Mouse (Mus musculus): ENCODE results near the gene Hcn4. TPM values are rescaled to one million over a fixed set of nuclear protein-coding genes. Genes with fewer than 3 reads are reported as not detected.
A peak's percentile ranks its signal among the peaks of the same experiment; 100 is the strongest.

Gene Hcn4
- polyA plus RNA-seq, 1 experiment from 2014 or later, result 0.15 TPM

DNA sequence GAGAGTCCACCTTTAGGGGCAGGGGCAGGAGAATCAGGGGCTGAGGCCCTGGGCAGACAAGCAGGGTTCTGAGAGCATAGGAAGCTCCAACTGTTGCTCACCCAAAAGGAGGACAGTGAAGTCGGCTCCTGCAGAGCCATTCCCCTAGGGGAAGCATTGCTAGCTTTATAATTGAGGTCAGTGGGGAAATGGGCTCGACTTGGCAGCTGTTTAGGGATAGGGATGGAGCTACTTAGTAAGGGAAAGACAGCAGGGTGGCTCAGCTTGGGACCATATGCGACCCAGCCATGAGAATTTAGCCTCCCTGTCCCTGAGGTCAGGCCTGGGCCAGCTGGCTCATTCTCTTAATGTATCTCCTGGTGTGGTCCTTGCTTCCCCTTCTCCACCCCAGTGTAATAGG, 31.7 kb downstream of the Hcn4 start:
- peaks cover 10% of the 10 kb centered on the region for H3K4me1 ChIP-seq

GRCm38 (mm10) chr9:58859080-58859635, 35.9 kb downstream of the Hcn4 start:
- Histone ChIP-seq H3K9ac (no peak overlapping the region), H3K27me3 (peaks cover 14% of the 10 kb centered on the region; the same call in 1 of the 2 replicates), H3K9me3 (no peaks in the 10 kb centered on the region), H3K4me2 (peak overlapping the region; percentile 46), H3K36me3 (no peaks in the 10 kb centered on the region), H3K4me1 (peaks cover 12% of the 10 kb centered on the region), H3K27ac (no peak overlapping the region), H3K4me3 (peak overlapping the region; percentile 22)
- no peak for ATAC-seq (ENCODE audit: insufficient number of reproducible peaks, low FRiP score, low TSS enrichment, low read depth)
- WGBS, result 26% methylated on average over 30 of the region's 30 CpGs

More for the DNA sequence above, 31.7 kb downstream of the Hcn4 start:
- 29% methylated on average over 3 of the region's 3 CpGs for WGBS
- Histone ChIP-seq H3K36me3 (no peaks in the 10 kb centered on the region), H3K9ac (no peak overlapping the region), H3K27ac (no peak overlapping the region), H3K4me3 (no peak overlapping the region), H3K4me2 (no peak overlapping the region), H3K9me3 (no peaks in the 10 kb centered on the region), H3K27me3 (peaks cover 14% of the 10 kb centered on the region; the same call in 1 of the 2 replicates)
- no peak for ATAC-seq (ENCODE audit: insufficient number of reproducible peaks, low FRiP score, low TSS enrichment, low read depth)

- 41% methylated on average over 7 of the region's 7 CpGs for WGBS
- Histone ChIP-seq H3K9ac (no peak overlapping the region), H3K4me2 (no peak overlapping the region), H3K36me3 (no peaks in the 10 kb centered on the region), H3K27me3 (peaks cover 7% of the 10 kb centered on the region; the same call in 1 of the 2 replicates), H3K27ac (no peak overlapping the region), H3K4me3 (no peak overlapping the region), H3K9me3 (no peaks in the 10 kb centered on the region), H3K4me1 (peaks cover 12% of the 10 kb centered on the region)
- ATAC-seq (ENCODE audit: insufficient number of reproducible peaks, low FRiP score, low TSS enrichment, low read depth), result no peak
Observed at GRCm38 (mm10) chr9:58863826-58864225, 40.6 kb downstream of the Hcn4 start.

DNA sequence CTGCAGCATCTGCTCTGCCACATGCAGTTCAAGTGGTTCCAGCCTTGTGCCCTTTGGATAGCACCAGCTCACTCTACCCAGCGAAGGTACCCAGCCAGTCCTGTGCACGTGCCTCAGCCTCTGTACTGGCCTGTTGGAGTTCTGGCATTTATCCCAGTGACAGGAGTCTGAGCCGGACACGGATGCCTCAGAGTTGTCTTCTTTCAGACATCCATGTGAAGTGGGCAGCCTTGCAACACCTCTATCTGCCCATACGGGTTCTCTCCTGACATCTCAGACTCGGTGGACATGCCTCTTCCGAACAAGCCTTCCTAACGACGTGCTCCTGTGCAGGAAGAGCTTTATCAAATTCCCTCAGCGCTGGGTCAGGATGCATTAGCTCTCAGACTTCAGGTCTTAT, 47.9 kb downstream of the Hcn4 start:
- no peak for ATAC-seq (ENCODE audit: insufficient number of reproducible peaks, low FRiP score, low TSS enrichment, low read depth)
- peaks cover 20% of the 10 kb centered on the region for H3K36me3 ChIP-seq
- H3K9me3 ChIP-seq, result no peaks in the 10 kb centered on the region
- WGBS, result 85% methylated on average over 10 of the region's 10 CpGs
- H3K4me1 ChIP-seq, result no peaks in the 10 kb centered on the region
- H3K9ac ChIP-seq, result no peak overlapping the region
- no peaks in the 10 kb centered on the region for H3K27me3 ChIP-seq
- no peak overlapping the region for H3K4me2 ChIP-seq
- H3K27ac ChIP-seq, result no peak overlapping the region
- no peak overlapping the region for H3K4me3 ChIP-seq

- H3K4me2 ChIP-seq, result no peak overlapping the region
- H3K36me3 ChIP-seq, result peaks cover 38% of the 10 kb centered on the region
- H3K4me1 ChIP-seq, result no peaks in the 10 kb centered on the region
- no peaks in the 10 kb centered on the region for H3K9me3 ChIP-seq
- H3K27me3 ChIP-seq, result no peaks in the 10 kb centered on the region
- no peak overlapping the region for H3K9ac ChIP-seq
- H3K4me3 ChIP-seq, result no peak overlapping the region
- WGBS, result 36% methylated on average over 10 of the region's 10 CpGs
- ATAC-seq (ENCODE audit: insufficient number of reproducible peaks, low FRiP score, low TSS enrichment, low read depth), result no peak
- no peak overlapping the region for H3K27ac ChIP-seq
Observed at GRCm38 (mm10) chr9:58873541-58874324, 50.5 kb downstream of the Hcn4 start.

- no peak for ATAC-seq (ENCODE audit: insufficient number of reproducible peaks, low FRiP score, low TSS enrichment, low read depth)
- Histone ChIP-seq H3K36me3 (peaks cover 42% of the 10 kb centered on the region), H3K27me3 (no peaks in the 10 kb centered on the region), H3K4me2 (no peak overlapping the region), H3K27ac (no peak overlapping the region), H3K4me3 (no peak overlapping the region), H3K4me1 (no peaks in the 10 kb centered on the region), H3K9me3 (no peaks in the 10 kb centered on the region), H3K9ac (no peak overlapping the region)
- 77% methylated on average over 4 of the region's 4 CpGs for WGBS
Observed at GRCm38 (mm10) chr9:58874354-58874753, 51.1 kb downstream of the Hcn4 start.

DNA sequence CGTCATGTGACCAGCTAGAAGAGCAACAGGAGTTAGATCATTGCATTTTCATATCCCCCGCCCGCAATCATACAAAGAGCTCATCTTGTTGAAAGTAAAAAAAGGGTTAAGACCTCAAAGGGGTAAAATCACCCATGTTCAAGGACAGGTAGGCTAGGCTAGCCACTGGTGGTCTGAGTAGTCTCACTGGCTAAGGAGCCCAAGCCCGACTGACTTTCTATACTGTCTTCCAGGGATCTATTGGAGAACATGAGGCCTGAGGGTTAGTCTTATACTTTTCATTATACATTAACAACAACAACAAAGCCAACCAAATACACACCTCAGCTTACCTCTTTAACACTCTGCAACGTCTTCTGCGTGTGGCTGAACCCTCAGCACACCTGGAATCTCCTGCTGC, 52.2 kb downstream of the Hcn4 start:
- H3K9ac ChIP-seq, result no peak overlapping the region
- no peaks in the 10 kb centered on the region for H3K9me3 ChIP-seq
- H3K27ac ChIP-seq, result no peak overlapping the region
- no peaks in the 10 kb centered on the region for H3K4me1 ChIP-seq
- H3K4me2 ChIP-seq, result no peak overlapping the region
- peaks cover 51% of the 10 kb centered on the region for H3K36me3 ChIP-seq
- ATAC-seq (ENCODE audit: insufficient number of reproducible peaks, low FRiP score, low TSS enrichment, low read depth), result no peak
- H3K4me3 ChIP-seq, result no peak overlapping the region
- whole genome bisulfite sequencing, result 92% methylated on average over 6 of the region's 6 CpGs
- H3K27me3 ChIP-seq, result no peaks in the 10 kb centered on the region

GRCm38 (mm10) chr9:58876946-58877625, 53.9 kb downstream of the Hcn4 start:
- no peak overlapping the region for H3K4me3 ChIP-seq
- no peaks in the 10 kb centered on the region for H3K27me3 ChIP-seq
- no peak overlapping the region for H3K27ac ChIP-seq
- H3K9me3 ChIP-seq, result no peaks in the 10 kb centered on the region
- ATAC-seq (ENCODE audit: insufficient number of reproducible peaks, low FRiP score, low TSS enrichment, low read depth), result no peak
- H3K36me3 ChIP-seq, result peaks cover 63% of the 10 kb centered on the region
- no peak overlapping the region for H3K4me2 ChIP-seq
- 90% methylated on average over 6 of the region's 6 CpGs for WGBS
- H3K9ac ChIP-seq, result no peak overlapping the region
- H3K4me1 ChIP-seq, result no peaks in the 10 kb centered on the region

DNA sequence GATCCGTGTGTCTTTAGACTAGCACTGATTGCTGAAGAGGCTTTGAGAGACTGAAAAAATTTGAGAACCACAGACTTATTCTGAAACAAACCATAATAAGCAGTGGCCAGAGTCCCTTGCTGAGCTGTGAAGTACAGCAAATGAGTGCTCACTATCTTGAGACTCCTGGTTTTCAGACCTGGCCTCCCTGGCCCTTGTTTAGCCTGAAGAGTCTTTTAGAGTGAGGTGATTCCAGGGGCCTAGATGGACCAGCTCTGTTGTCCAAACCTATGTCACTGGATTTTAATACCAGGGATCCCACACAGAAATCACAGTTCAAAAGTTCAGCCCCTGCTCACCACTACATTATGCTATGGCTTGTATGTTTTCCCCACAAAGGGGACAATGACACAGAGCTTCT, 56.6 kb downstream of the Hcn4 start:
- Histone ChIP-seq H3K27me3 (no peaks in the 10 kb centered on the region), H3K9me3 (no peaks in the 10 kb centered on the region), H3K9ac (no peak overlapping the region), H3K4me3 (no peak overlapping the region), H3K36me3 (peaks cover 79% of the 10 kb centered on the region), H3K4me2 (no peak overlapping the region), H3K27ac (no peak overlapping the region), H3K4me1 (no peaks in the 10 kb centered on the region)
- no peak for ATAC-seq (ENCODE audit: insufficient number of reproducible peaks, low FRiP score, low TSS enrichment, low read depth)
- WGBS, result 88% methylated on average over 1 of the region's 1 CpGs

DNA sequence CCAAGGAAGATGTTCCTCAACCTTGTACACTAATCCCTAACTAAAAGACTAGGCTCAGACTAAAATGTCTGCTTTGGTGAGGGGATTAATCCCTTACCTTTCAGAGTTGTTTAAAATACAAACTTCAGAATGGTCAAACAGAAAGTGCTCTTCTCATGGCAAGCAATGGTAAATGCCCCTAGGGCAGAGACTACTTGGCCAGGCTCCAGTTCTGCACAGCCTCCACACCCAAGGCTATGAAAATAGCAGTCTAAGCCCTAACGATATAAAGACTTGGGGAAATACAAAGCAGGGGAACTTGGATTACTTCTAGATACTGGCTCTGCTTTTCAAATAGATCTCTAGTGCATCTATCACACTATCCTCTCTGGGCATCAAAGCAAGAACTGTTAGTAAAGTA, 59.5 kb downstream of the Hcn4 start:
- peaks cover 67% of the 10 kb centered on the region for H3K36me3 ChIP-seq
- H3K27ac ChIP-seq, result no peak overlapping the region
- no peaks in the 10 kb centered on the region for H3K9me3 ChIP-seq
- no peak for ATAC-seq (ENCODE audit: insufficient number of reproducible peaks, low FRiP score, low TSS enrichment, low read depth)
- no peaks in the 10 kb centered on the region for H3K27me3 ChIP-seq
- WGBS, result 46% methylated on average over 1 of the region's 1 CpGs
- no peak overlapping the region for H3K9ac ChIP-seq
- no peak overlapping the region for H3K4me2 ChIP-seq
- H3K4me3 ChIP-seq, result no peak overlapping the region
- no peaks in the 10 kb centered on the region for H3K4me1 ChIP-seq

- Histone ChIP-seq H3K9me3 (no peaks in the 10 kb centered on the region), H3K36me3 (peaks cover 57% of the 10 kb centered on the region), H3K4me3 (no peak overlapping the region), H3K4me2 (no peak overlapping the region), H3K9ac (no peak overlapping the region), H3K4me1 (no peaks in the 10 kb centered on the region), H3K27ac (no peak overlapping the region), H3K27me3 (no peaks in the 10 kb centered on the region)
- WGBS, result 83% methylated on average over 12 of the region's 12 CpGs
- ATAC-seq (ENCODE audit: insufficient number of reproducible peaks, low FRiP score, low TSS enrichment, low read depth), result no peak
Observed at GRCm38 (mm10) chr9:58889782-58890448, 66.7 kb downstream of the Hcn4 start.

DNA sequence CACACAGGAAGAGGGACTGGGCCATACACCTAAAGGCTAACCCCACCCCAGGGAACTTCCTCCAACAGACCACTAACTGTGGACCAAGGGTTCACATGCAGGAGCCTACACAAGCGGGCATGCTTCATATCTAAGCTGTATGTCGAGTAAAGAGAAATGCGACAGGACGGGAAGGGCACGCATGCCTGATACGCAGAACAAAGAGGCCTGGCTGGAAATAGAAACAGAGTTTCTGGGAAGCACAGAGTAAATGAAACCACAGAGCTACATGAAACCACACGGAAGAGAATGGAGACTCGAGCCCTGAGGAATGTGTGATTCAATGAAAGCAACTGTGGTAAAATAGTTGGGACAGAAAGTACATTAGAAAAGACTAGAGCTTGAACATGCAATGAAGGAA, 67.7 kb downstream of the Hcn4 start:
- no peak overlapping the region for H3K4me3 ChIP-seq
- no peak overlapping the region for H3K9ac ChIP-seq
- H3K4me1 ChIP-seq, result no peaks in the 10 kb centered on the region
- H3K9me3 ChIP-seq, result no peaks in the 10 kb centered on the region
- no peaks in the 10 kb centered on the region for H3K27me3 ChIP-seq
- WGBS, result 94% methylated on average over 8 of the region's 8 CpGs
- ATAC-seq (ENCODE audit: insufficient number of reproducible peaks, low FRiP score, low TSS enrichment, low read depth), result no peak
- H3K36me3 ChIP-seq, result peaks cover 52% of the 10 kb centered on the region
- no peak overlapping the region for H3K4me2 ChIP-seq
- H3K27ac ChIP-seq, result no peak overlapping the region

Measured in limb, embryonic 15.5 days (tissue).